In genomic region chr5:139325395-139325966, GRCm38 (mm10) we compare ENCODE assay signal across 8 mouse cellular contexts. TPM values are rescaled to one million over a fixed set of nuclear protein-coding genes. Genes with fewer than 3 reads are reported as not detected.
DNase-seq lines count a peak whose midpoint lies in the region; ATAC-seq and TF ChIP-seq lines count a peak whose summit lies in the region.

Gene Adap1 (minus strand): TSS chr5:139325622.

- no peak for TF ChIP-seq CTCF in bone marrow macrophage, adult 2 months (IDR thresholded peaks at IDR 0.05; ENCODE audit: low read depth, low read length)

- peaks cover 46% of the 10 kb centered on the region for H3K4me1 ChIP-seq in bone marrow macrophage, adult 2 months (ENCODE audit: control insufficient read depth, insufficient read depth, low read length)
- no peaks in the 10 kb centered on the region for H3K4me1 ChIP-seq in forebrain, embryonic 14.5 days (ENCODE audit: control insufficient read depth, insufficient read depth, low read length)
- 0 out of 2 replicates have a peak, but pooled peaks cover 5% of the 10 kb centered on the region for H3K4me1 ChIP-seq in hindbrain, embryonic 11.5 days (replicated peaks; ENCODE audit: control insufficient read depth, insufficient read depth, low read length)

- no peaks in the 10 kb centered on the region for H3K36me3 ChIP-seq in forebrain, embryonic 14.5 days (ENCODE audit: control insufficient read depth, insufficient read depth, low read length)
- no peaks in the 10 kb centered on the region for H3K36me3 ChIP-seq in hindbrain, embryonic 11.5 days (ENCODE audit: control insufficient read depth, insufficient read depth, low read length)

- H3K27me3 ChIP-seq in forebrain, embryonic 14.5 days (replicated peaks; ENCODE audit: control insufficient read depth, insufficient read depth, low read length), result peaks cover 24% of the 10 kb centered on the region
- peaks cover 27% of the 10 kb centered on the region for H3K27me3 ChIP-seq in hindbrain, embryonic 11.5 days (ENCODE audit: control insufficient read depth, insufficient read depth, low read length)

- peak; percentile 98 for DNase-seq in ES-CJ7 (ENCODE audit: low read depth, low spot score)
- peak; percentile 54 for DNase-seq in forebrain, embryonic 14.5 days (ENCODE audit: low spot score)
- DNase-seq in hindbrain, embryonic 11.5 days (ENCODE audit: low spot score), result peak; percentile 75
- DNase-seq in layer of hippocampus, postnatal 36 days, result peak; percentile 68 to 73
- DNase-seq in lung, postnatal 36 days, result peak; percentile 53
- peak; percentile 75 to 78 for DNase-seq in right cerebral cortex, postnatal 10 days (ENCODE audit: low spot score in 2 of 2)
- DNase-seq in yolk sac, embryonic 10.5 days (ENCODE audit: low spot score), result peak; percentile 39

- TF ChIP-seq POLR2A in bone marrow macrophage, adult 2 months (IDR thresholded peaks at IDR 0.05; ENCODE audit: borderline replicate concordance, low read depth, low read length), result no peak

- H3K4me3 ChIP-seq in bone marrow macrophage, adult 2 months (ENCODE audit: insufficient read depth, low read length), result peak within 1 kb of the TSS; percentile 83
- peak within 1 kb of the TSS; percentile 53 for H3K4me3 ChIP-seq in forebrain, embryonic 14.5 days (ENCODE audit: low read depth, low read length)
- peak within 1 kb of the TSS; percentile 60 for H3K4me3 ChIP-seq in hindbrain, embryonic 11.5 days (ENCODE audit: low read depth, low read length)

- H3K9me3 ChIP-seq in forebrain, embryonic 14.5 days (replicated peaks; ENCODE audit: control insufficient read depth, low read length), result no peaks in the 10 kb centered on the region
- H3K9me3 ChIP-seq in hindbrain, embryonic 11.5 days (ENCODE audit: control insufficient read depth, low read length), result no peaks in the 10 kb centered on the region

- peak within 1 kb of the TSS; percentile 91 for H3K4me2 ChIP-seq in forebrain, embryonic 14.5 days (ENCODE audit: low read length)
- H3K4me2 ChIP-seq in hindbrain, embryonic 11.5 days (replicated peaks; ENCODE audit: low read depth, low read length), result peak within 1 kb of the TSS; percentile 98

- peak; percentile 92 for ATAC-seq in forebrain, embryonic 14.5 days
- peak; percentile 67 for ATAC-seq in hindbrain, embryonic 11.5 days (ENCODE audit: low FRiP score)

- H3K9ac ChIP-seq in forebrain, embryonic 14.5 days (ENCODE audit: low read length), result peak within 1 kb of the TSS; percentile 72
- H3K9ac ChIP-seq in hindbrain, embryonic 11.5 days (ENCODE audit: low read depth, low read length), result peak within 1 kb of the TSS; percentile 61

- peak within 1 kb of the TSS; percentile 86 for H3K27ac ChIP-seq in bone marrow macrophage, adult 2 months (ENCODE audit: insufficient read depth, low read depth, low read length)
- H3K27ac ChIP-seq in forebrain, embryonic 14.5 days (ENCODE audit: low read depth, low read length), result peak within 1 kb of the TSS; percentile 33; the same call in 1 of the 2 replicates
- no peak within 1 kb of the TSS for H3K27ac ChIP-seq in hindbrain, embryonic 11.5 days (ENCODE audit: low read depth, low read length)

- 3% methylated on average over 44 of the region's 61 CpGs for WGBS in forebrain, embryonic 14.5 days
- WGBS in hindbrain, embryonic 11.5 days, result 4% methylated on average over 52 of the region's 61 CpGs

RNA-seq across cellular contexts. Expression of gene Adap1, which starts in this region (rescaled TPM):
- polyA plus RNA-seq in bone marrow macrophage, adult 2 months (2012; ENCODE audit: insufficient read depth, insufficient read length, missing spikeins), result 73.2 and 77.1 TPM in 2 replicates
- 12.8 and 21.6 TPM in 2 replicates for polyA plus RNA-seq in forebrain, embryonic 14.5 days (2014; fragmentation: Nextera tagmentation; extraction: Ambion mirVana)
- 2.1 and 4.0 TPM in 2 replicates for polyA plus RNA-seq in hindbrain, embryonic 11.5 days (2014; fragmentation: Nextera tagmentation; extraction: Ambion mirVana)
- total RNA-seq in layer of hippocampus, postnatal 36 days (2021), result 100 to 1,000 TPM; 179 to 185 TPM

Comparison
In these comparisons a context has a peak if more than half of its experiments do, and no peak if none do; other contexts are left out.
1. DNase-seq: peak in every context shown above with its lines; median percentile 98 in ES-CJ7; 76 in right cerebral cortex, postnatal 10 days; 75 in hindbrain, embryonic 11.5 days; 70 in layer of hippocampus, postnatal 36 days; 54 in forebrain, embryonic 14.5 days; 53 in lung, postnatal 36 days; 39 in yolk sac, embryonic 10.5 days.